Mouse (Mus musculus) ovary, postnatal 14 days (tissue): ENCODE data around the gene Gm20498.

Source experiments
- DNase-seq: peaks from one replicate; pipeline ENCODE4 v3.0.0; 2022; ENCODE audit warnings: low spot score

Gene Gm20498

GRCm38 (mm10) chr12:81332875-81333421, 199.8 kb downstream of the Gm20498 start, which contains the start of gene Slc8a3:
Gene Slc8a3 (minus strand): TSS chr12:81333180.
- DNase-seq: peak; percentile 7

DNA sequence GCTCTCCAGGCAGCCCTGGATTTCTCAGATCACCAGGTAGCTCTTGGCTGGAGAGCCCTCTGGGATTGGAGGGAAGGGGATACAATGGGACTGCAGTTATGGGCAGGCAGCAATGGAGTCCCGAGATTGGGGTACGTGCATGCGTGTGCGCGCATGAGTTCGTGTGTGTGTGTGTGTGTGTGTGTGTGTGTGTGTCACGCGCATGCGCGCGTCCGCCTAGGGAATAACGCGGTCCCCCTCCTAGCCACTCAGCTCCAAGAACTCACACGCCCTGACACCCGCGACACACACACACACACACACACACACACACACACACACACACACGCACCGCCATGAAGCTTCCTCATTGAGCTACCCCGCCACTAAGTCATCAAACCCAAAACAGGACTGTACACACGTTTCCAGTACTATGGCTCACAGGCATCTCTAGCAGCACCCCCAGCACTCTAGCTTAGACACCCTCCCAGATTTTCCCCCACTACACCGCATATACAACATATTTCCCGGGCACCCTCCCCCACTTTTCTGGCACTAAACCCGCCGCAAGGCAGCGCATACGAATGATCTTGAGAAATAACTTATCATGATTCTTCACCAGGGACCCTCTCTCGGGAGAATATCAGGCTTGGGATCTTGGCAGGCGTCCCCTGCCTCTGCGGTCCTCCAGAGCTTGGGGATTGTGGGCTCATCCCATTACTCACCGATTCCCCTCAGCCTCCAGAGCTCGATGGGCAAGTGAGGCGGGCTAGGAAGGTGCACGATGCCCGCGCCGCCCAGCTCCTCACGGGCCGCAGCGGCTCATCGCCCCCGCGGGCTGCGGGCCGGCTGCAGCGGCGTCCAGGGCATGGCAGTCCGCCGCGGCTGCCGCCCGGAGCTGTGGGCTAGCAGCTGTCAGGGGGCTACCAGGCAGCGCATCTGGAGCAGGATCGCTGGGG, 200.5 kb downstream of the Gm20498 start:
- peak; percentile 2 for DNase-seq

GRCm38 (mm10) chr12:81331046-81331638, 201.6 kb downstream of the Gm20498 start:
- DNase-seq: no peak

- DNase-seq: no peak
These were observed 207.7 kb downstream of the Gm20498 start for GRCm38 (mm10) chr12:81324991-81325390.

GRCm38 (mm10) chr12:81324116-81324515, 208.6 kb downstream of the Gm20498 start:
- DNase-seq: no peak

- no peak for DNase-seq
These were observed 211.7 kb downstream of the Gm20498 start for GRCm38 (mm10) chr12:81321021-81321420.

DNA sequence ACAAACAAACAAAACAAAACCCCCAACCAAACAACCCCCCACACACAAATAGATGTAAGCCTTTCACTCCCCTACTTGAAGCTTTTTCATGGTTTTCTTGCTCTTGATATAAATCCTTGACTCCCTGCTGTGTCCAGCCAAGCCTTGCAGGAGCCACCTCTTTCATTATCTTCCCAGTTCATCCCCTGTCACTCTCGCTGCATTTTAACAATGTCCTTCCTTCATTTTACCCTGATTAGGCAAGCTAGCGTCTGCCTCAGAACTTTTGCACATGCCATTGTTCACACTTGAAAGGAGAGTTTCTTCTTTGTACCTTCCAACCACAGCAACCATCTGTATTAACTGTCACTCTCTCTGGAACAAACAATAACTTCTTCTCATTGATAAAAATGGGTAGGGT, 214.9 kb downstream of the Gm20498 start:
- DNase-seq: no peak

DNA sequence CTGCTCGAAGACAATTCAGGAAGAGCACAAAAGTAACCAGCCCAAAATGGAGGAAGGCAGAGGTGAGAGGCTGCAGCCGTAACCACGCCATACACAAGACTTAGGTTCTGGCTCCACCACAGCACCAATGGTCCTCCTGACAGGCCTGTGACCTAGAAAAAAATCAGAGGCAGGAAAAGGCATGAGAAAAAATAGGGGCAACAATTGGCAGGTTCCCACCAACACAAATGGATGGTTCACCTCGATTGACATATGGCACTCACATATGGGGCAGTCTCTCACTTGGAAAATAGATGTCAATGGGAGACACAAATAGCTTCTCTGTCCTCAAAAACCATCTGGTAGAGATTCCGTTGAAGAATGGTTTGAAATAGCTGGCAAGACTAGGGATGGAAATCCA, 216.8 kb downstream of the Gm20498 start:
- DNase-seq: no peak
